Mouse (Mus musculus) lung, embryonic 14.5 days (tissue): ENCODE data around the gene Olfr1132. TPM values are rescaled to one million over a fixed set of nuclear protein-coding genes. Genes with fewer than 3 reads are reported as not detected.
"Not testable (repeated sequence)": the region's sequence is repeated elsewhere in the genome, so short reads cannot be mapped to it uniquely, and the experiment has no call there.

Experiments
- ATAC-seq: fragments of 200-750 bp; cut with Nextera tagmentation; 2 replicates; pipeline ENCODE4 v1.8.0; 2017; ENCODE audit warnings: mild to moderate bottlenecking, moderate TSS enrichment, moderate library complexity; ENCODE audit not compliant: insufficient read depth
- DNase-seq: peaks from one replicate; pipeline ENCODE4 v3.0.0-alpha.2; 2015
- H3K27ac ChIP-seq: fragments of 300-500 bp; sonication (generic); 2 replicates; pipeline ENCODE4 v1.5.1; 2014; ENCODE audit warnings: low read depth, mild to moderate bottlenecking, moderate library complexity
- H3K27me3 ChIP-seq: fragments of 300-500 bp; sonication (generic); 2 replicates; pipeline ENCODE4 v1.6.1; 2014; ENCODE audit warnings: low read length, control low read depth; ENCODE audit not compliant: insufficient read depth
- H3K36me3 ChIP-seq: fragments of 300-500 bp; sonication (generic); 2 replicates; pipeline ENCODE4 v1.6.1; 2014; ENCODE audit warnings: control low read depth; ENCODE audit not compliant: insufficient read depth
- H3K4me1 ChIP-seq: fragments of 300-500 bp; sonication (generic); 2 replicates; pipeline ENCODE4 v1.6.1; 2014; ENCODE audit warnings: antibody characterized with exemption, control low read depth; ENCODE audit not compliant: insufficient read depth
- H3K4me2 ChIP-seq: fragments of 300-500 bp; sonication (generic); 2 replicates; pipeline ENCODE4 v1.6.1; 2014; ENCODE audit warnings: mild to moderate bottlenecking
- H3K4me3 ChIP-seq: fragments of 300-500 bp; sonication (generic); 2 replicates; pipeline ENCODE4 v1.5.1; 2014; ENCODE audit warnings: low read depth, low read length
- H3K9ac ChIP-seq: fragments of 300-500 bp; sonication (generic); 2 replicates; pipeline ENCODE4 v1.6.1; 2014
- H3K9me3 ChIP-seq: fragments of 300-500 bp; sonication (generic); 2 replicates; pipeline ENCODE4 v1.6.1; 2016; ENCODE audit warnings: low read depth, low read length, control low read depth
- CTCF ChIP-seq: IDR thresholded peaks from 2 replicates; pipeline ENCODE4 v1.5.1; 2016; ENCODE audit warnings: antibody characterized with exemption, low read depth
- WGBS: fragments of 180-500 bp; shearing (Covaris S2); extraction: QIAGEN DNeasy Blood & Tissue Kit; methylation state at CpG from one replicate; pipeline ENCODE4 v1.1.7; 2014; 5-methylcytosine and 5-hydroxymethylcytosine counted together
- polyA plus RNA-seq: library from polyadenylated mRNA; unstranded; fragments of >200 nt; fragmentation: Nextera tagmentation; extraction: Ambion mirVana; gene quantifications from 2 replicates; pipeline ENCODE4 v1.2.1, GENCODE M21; 2014

Olfr1132 gene
- polyA plus RNA-seq = not detected in 2 replicates

- Histone ChIP-seq H3K4me3 (no peak within 1 kb of the TSS), H3K27me3 (no peaks in the 10 kb centered on the region), H3K9me3 (no peaks in the 10 kb centered on the region), H3K9ac (no peak within 1 kb of the TSS), H3K36me3 (no peaks in the 10 kb centered on the region), H3K4me1 (no peaks in the 10 kb centered on the region), H3K27ac (no peak within 1 kb of the TSS), H3K4me2 (no peak within 1 kb of the TSS)
- ATAC-seq = no peak
- no peak for DNase-seq
- no peak for TF ChIP-seq CTCF
Observed at GRCm38 (mm10) chr2:87637435-87637834, at the start of gene Olfr1132. TSS of gene Olfr1132 (minus strand) at chr2:87637535.

GRCm38 (mm10) chr2:87673564-87673963 is 36.2 kb upstream of the Olfr1132 start, which contains the start of gene Olfr1135:
TSS of gene Olfr1135 (minus strand) at chr2:87673664.
- no peak within 1 kb of the TSS for H3K27ac ChIP-seq

GRCm38 (mm10) chr2:87658360-87658759 is 21.0 kb upstream of the Olfr1132 start, which contains the start of gene Olfr1134:
TSS of gene Olfr1134 (minus strand) at chr2:87658460.
- ATAC-seq = no peak
- Histone ChIP-seq H3K36me3 (no peaks in the 10 kb centered on the region), H3K4me1 (no peaks in the 10 kb centered on the region), H3K27me3 (no peaks in the 10 kb centered on the region), H3K4me3 (no peak within 1 kb of the TSS), H3K9me3 (no peaks in the 10 kb centered on the region), H3K9ac (no peak within 1 kb of the TSS), H3K4me2 (no peak within 1 kb of the TSS), H3K27ac (no peak within 1 kb of the TSS)
- TF ChIP-seq CTCF = no peak
- WGBS = 83% methylated on average over 2 of the region's 2 CpGs
- DNase-seq = no peak

More at GRCm38 (mm10) chr2:87673564-87673963, 36.2 kb upstream of the Olfr1132 start, which contains the start of gene Olfr1135:
- H3K4me3 ChIP-seq = no peak within 1 kb of the TSS
- no peak within 1 kb of the TSS for H3K9ac ChIP-seq
- H3K4me1 ChIP-seq = no peaks in the 10 kb centered on the region
- H3K27me3 ChIP-seq = no peaks in the 10 kb centered on the region
- TF ChIP-seq CTCF = no peak
- ATAC-seq (no peak), DNase-seq (no peak)
- no peak within 1 kb of the TSS for H3K4me2 ChIP-seq
- 7% methylated on average over 1 of the region's 1 CpGs for WGBS
- no peaks in the 10 kb centered on the region for H3K36me3 ChIP-seq
- no peaks in the 10 kb centered on the region for H3K9me3 ChIP-seq

GRCm38 (mm10) chr2:87647274-87647673 is 9.9 kb upstream of the Olfr1132 start, which contains the start of gene Olfr1133:
TSS of gene Olfr1133 (minus strand) at chr2:87647374.
- Histone ChIP-seq H3K9me3 (no peaks in the 10 kb centered on the region), H3K27me3 (no peaks in the 10 kb centered on the region), H3K4me2 (no peak within 1 kb of the TSS), H3K27ac (no peak within 1 kb of the TSS), H3K4me3 (no peak within 1 kb of the TSS), H3K4me1 (no peaks in the 10 kb centered on the region), H3K9ac (no peak within 1 kb of the TSS), H3K36me3 (no peaks in the 10 kb centered on the region)
- DNase-seq (no peak), ATAC-seq (no peak)
- no peak for TF ChIP-seq CTCF

GRCm38 (mm10) chr2:87642441-87642840 is 5.1 kb upstream of the Olfr1132 start:
- no peak overlapping the region for H3K9ac ChIP-seq
- H3K4me2 ChIP-seq = no peak overlapping the region
- no peaks in the 10 kb centered on the region for H3K9me3 ChIP-seq
- TF ChIP-seq CTCF = no peak
- ATAC-seq (no peak), DNase-seq (no peak)
- no peak overlapping the region for H3K27ac ChIP-seq
- H3K36me3 ChIP-seq = no peaks in the 10 kb centered on the region
- no peak overlapping the region for H3K4me3 ChIP-seq
- no peaks in the 10 kb centered on the region for H3K4me1 ChIP-seq
- H3K27me3 ChIP-seq = no peaks in the 10 kb centered on the region

- no peak within 1 kb of the TSS for H3K4me2 ChIP-seq
- DNase-seq (no peak), ATAC-seq (no peak)
- H3K9me3 ChIP-seq = no peaks in the 10 kb centered on the region
- no peak within 1 kb of the TSS for H3K9ac ChIP-seq
- 70% methylated on average over 3 of the region's 3 CpGs for WGBS
- TF ChIP-seq CTCF = no peak
- H3K36me3 ChIP-seq = no peaks in the 10 kb centered on the region
- no peaks in the 10 kb centered on the region for H3K27me3 ChIP-seq
- no peak within 1 kb of the TSS for H3K27ac ChIP-seq
- H3K4me1 ChIP-seq = no peaks in the 10 kb centered on the region
- H3K4me3 ChIP-seq = no peak within 1 kb of the TSS
Observed at GRCm38 (mm10) chr2:87626804-87627203, 10.5 kb downstream of the Olfr1132 start, which contains the start of gene Olfr1131. TSS of gene Olfr1131 (plus strand) at chr2:87627104.

GRCm38 (mm10) chr2:87605912-87606311 is 31.4 kb downstream of the Olfr1132 start, which contains the start of gene Olfr1130:
TSS of gene Olfr1130 (plus strand) at chr2:87606212.
- H3K4me1 ChIP-seq, H3K27me3 ChIP-seq, ATAC-seq, H3K9ac ChIP-seq, H3K4me3 ChIP-seq, H3K9me3 ChIP-seq, H3K27ac ChIP-seq, DNase-seq, H3K36me3 ChIP-seq, H3K4me2 ChIP-seq: not testable (repeated sequence)

Other genes starting within 250 kb of the Olfr1132 start
- not detected in 2 replicates for gene Olfr1123, start 220.9 kb downstream of the Olfr1132 start, polyA plus RNA-seq
- gene Olfr1124, start 207.3 kb downstream of the Olfr1132 start, polyA plus RNA-seq = not detected in 2 replicates
- gene Olfr1126, start 183.6 kb downstream of the Olfr1132 start, polyA plus RNA-seq = not detected in 2 replicates
- not detected in 2 replicates for gene Pramel7, start 140.4 kb downstream of the Olfr1132 start, polyA plus RNA-seq
- not detected in 2 replicates for gene Pramel6, start 131.0 kb downstream of the Olfr1132 start, polyA plus RNA-seq
- not detected in 2 replicates for gene Olfr153, start 105.7 kb downstream of the Olfr1132 start, polyA plus RNA-seq
- not detected in 2 replicates for gene Olfr1128, start 92.0 kb downstream of the Olfr1132 start, polyA plus RNA-seq
- gene Olfr1129, start 63.6 kb downstream of the Olfr1132 start, polyA plus RNA-seq = not detected in 2 replicates
- not detected in 2 replicates for gene Olfr1130, start 31.3 kb downstream of the Olfr1132 start, polyA plus RNA-seq
- not detected in 2 replicates for gene Olfr1131, start 10.4 kb downstream of the Olfr1132 start, polyA plus RNA-seq
- gene Olfr1133, start 9.8 kb upstream of the Olfr1132 start, polyA plus RNA-seq = not detected in 2 replicates
- not detected in 2 replicates for gene Olfr1134, start 20.9 kb upstream of the Olfr1132 start, polyA plus RNA-seq
- not detected in 2 replicates for gene Olfr1135, start 36.1 kb upstream of the Olfr1132 start, polyA plus RNA-seq
- gene Olfr1136, start 56.4 kb upstream of the Olfr1132 start, polyA plus RNA-seq = not detected in 2 replicates
- gene Olfr1137, start 75.6 kb upstream of the Olfr1132 start, polyA plus RNA-seq = not detected in 2 replicates
- gene Olfr1138, start 102.4 kb upstream of the Olfr1132 start, polyA plus RNA-seq = not detected in 2 replicates
- gene Olfr1140, start 106.2 kb upstream of the Olfr1132 start, polyA plus RNA-seq = not detected in 2 replicates
- gene Olfr1141, start 116.5 kb upstream of the Olfr1132 start, polyA plus RNA-seq = not detected in 2 replicates
- gene Olfr152, start 141.9 kb upstream of the Olfr1132 start, polyA plus RNA-seq = not detected in 2 replicates
- gene Olfr1143, start 163.1 kb upstream of the Olfr1132 start, polyA plus RNA-seq = not detected in 2 replicates
- not detected in 2 replicates for gene Olfr1145, start 172.3 kb upstream of the Olfr1132 start, polyA plus RNA-seq
- gene Olfr1148, start 193.0 kb upstream of the Olfr1132 start, polyA plus RNA-seq = not detected in 2 replicates
- not detected in 2 replicates for gene Olfr1150-ps1, start 206.5 kb upstream of the Olfr1132 start, polyA plus RNA-seq
- not detected in 2 replicates for gene Olfr1151, start 218.3 kb upstream of the Olfr1132 start, polyA plus RNA-seq
- not detected in 2 replicates for gene Olfr1152, start 229.0 kb upstream of the Olfr1132 start, polyA plus RNA-seq